Mouse (Mus musculus) kidney, postnatal 0 days (tissue): ENCODE measurements around the gene Dtd1. TPM values are rescaled to one million over a fixed set of nuclear protein-coding genes. Genes with fewer than 3 reads are reported as not detected.

Source experiments
- ATAC-seq: fragments of 200-750 bp; cut with Nextera tagmentation; replicated peaks from 2 replicates; pipeline ENCODE4 v1.8.0; 2017; ENCODE audit warnings: low read depth, moderate number of reproducible peaks, moderate TSS enrichment, moderate library complexity; ENCODE audit not compliant: low FRiP score
- DNase-seq: peaks from one replicate; pipeline ENCODE4 v3.0.0-alpha.2; 2016; ENCODE audit warnings: low spot score
- H3K27ac ChIP-seq: fragments of 300-500 bp; sonication (generic); 2 replicates; pipeline ENCODE4 v1.5.1; 2014; ENCODE audit warnings: mild to moderate bottlenecking
- H3K27me3 ChIP-seq: fragments of 300-500 bp; sonication (generic); 2 replicates; pipeline ENCODE4 v1.6.1; 2014; ENCODE audit warnings: low read length, mixed read lengths; ENCODE audit not compliant: insufficient read depth
- H3K36me3 ChIP-seq: fragments of 300-500 bp; sonication (generic); 2 replicates; pipeline ENCODE4 v1.6.1; 2014; ENCODE audit warnings: low read length, mixed read lengths; ENCODE audit not compliant: insufficient read depth
- H3K4me1 ChIP-seq: fragments of 300-500 bp; sonication (generic); replicated peaks from 2 replicates; pipeline ENCODE4 v1.6.1; 2014; ENCODE audit warnings: antibody characterized with exemption, low read length, mixed read lengths; ENCODE audit not compliant: insufficient read depth
- H3K4me2 ChIP-seq: fragments of 300-500 bp; sonication (generic); 2 replicates; pipeline ENCODE4 v1.6.1; 2014; ENCODE audit warnings: mild to moderate bottlenecking, low read length, moderate library complexity, mixed read lengths
- H3K4me3 ChIP-seq: fragments of 300-500 bp; sonication (generic); replicated peaks from 2 replicates; pipeline ENCODE4 v1.5.1; 2014; ENCODE audit warnings: low read depth, low read length
- H3K9ac ChIP-seq: fragments of 300-500 bp; sonication (generic); 2 replicates; pipeline ENCODE4 v1.6.1; 2014; ENCODE audit warnings: low read depth, low read length
- H3K9me3 ChIP-seq: fragments of 300-500 bp; sonication (generic); replicated peaks from 2 replicates; pipeline ENCODE4 v1.6.1; 2016; ENCODE audit warnings: low read length, inconsistent platforms, mixed read lengths
- CTCF ChIP-seq: IDR thresholded peaks from 2 replicates; pipeline ENCODE4 v1.5.1; 2016; ENCODE audit warnings: antibody characterized with exemption, low read depth, mild to moderate bottlenecking, moderate library complexity
- WGBS: fragments of 180-500 bp; shearing (Covaris S2); extraction: QIAGEN DNeasy Blood & Tissue Kit; methylation state at CpG from one replicate; pipeline ENCODE4 v1.1.7; 2014; 5-methylcytosine and 5-hydroxymethylcytosine counted together
- polyA plus RNA-seq: library from polyadenylated mRNA; unstranded; fragments of >200 nt; fragmentation: Nextera tagmentation; extraction: Ambion mirVana; gene quantifications from 2 replicates; pipeline ENCODE4 v1.2.1, GENCODE M21; 2015

The Dtd1 gene
- polyA plus RNA-seq, 1 experiment from 2014 or later, result 59.9 TPM

- no peaks in the 10 kb centered on the region for H3K9me3 ChIP-seq
- H3K4me2 ChIP-seq, result no peak overlapping the region
- H3K4me3 ChIP-seq, result no peak overlapping the region
- no peak for TF ChIP-seq CTCF
- 0 out of 2 replicates have a peak, but pooled peaks cover 3% of the 10 kb centered on the region for H3K4me1 ChIP-seq
- no peak for DNase-seq
- 60% methylated on average over 4 of the region's 4 CpGs for WGBS
- H3K9ac ChIP-seq, result no peak overlapping the region
- no peaks in the 10 kb centered on the region for H3K27me3 ChIP-seq
- no peak overlapping the region for H3K27ac ChIP-seq
- no peak for ATAC-seq
- H3K36me3 ChIP-seq, result no peaks in the 10 kb centered on the region
Observed at GRCm38 (mm10) chr2:144746046-144746783, 146.5 kb downstream of the Dtd1 start.

- no peaks in the 10 kb centered on the region for H3K9me3 ChIP-seq
- H3K4me3 ChIP-seq, result no peak overlapping the region
- no peaks in the 10 kb centered on the region for H3K27me3 ChIP-seq
- H3K9ac ChIP-seq, result no peak overlapping the region
- H3K36me3 ChIP-seq, result no peaks in the 10 kb centered on the region
- no peaks in the 10 kb centered on the region for H3K4me1 ChIP-seq
- TF ChIP-seq CTCF, result no peak
- ATAC-seq, result no peak
- 66% methylated on average over 6 of the region's 6 CpGs for WGBS
- DNase-seq, result no peak
- no peak overlapping the region for H3K4me2 ChIP-seq
- no peak overlapping the region for H3K27ac ChIP-seq
Observed at GRCm38 (mm10) chr2:144753604-144754003, 153.9 kb downstream of the Dtd1 start.

GRCm38 (mm10) chr2:144755016-144755415, 155.3 kb downstream of the Dtd1 start:
- no peak for TF ChIP-seq CTCF
- WGBS, result 99% methylated on average over 2 of the region's 2 CpGs
- ATAC-seq, result no peak
- H3K27ac ChIP-seq, result no peak overlapping the region
- H3K27me3 ChIP-seq, result no peaks in the 10 kb centered on the region
- no peak overlapping the region for H3K9ac ChIP-seq
- H3K4me1 ChIP-seq, result no peaks in the 10 kb centered on the region
- no peak overlapping the region for H3K4me2 ChIP-seq
- H3K4me3 ChIP-seq, result no peak overlapping the region
- no peaks in the 10 kb centered on the region for H3K9me3 ChIP-seq
- DNase-seq, result no peak
- H3K36me3 ChIP-seq, result no peaks in the 10 kb centered on the region

GRCm38 (mm10) chr2:144760666-144761065, 161.0 kb downstream of the Dtd1 start:
- Histone ChIP-seq H3K4me3 (no peak overlapping the region), H3K27ac (no peak overlapping the region), H3K4me1 (no peaks in the 10 kb centered on the region), H3K9me3 (no peaks in the 10 kb centered on the region), H3K36me3 (no peaks in the 10 kb centered on the region), H3K9ac (no peak overlapping the region), H3K27me3 (no peaks in the 10 kb centered on the region), H3K4me2 (no peak overlapping the region)
- no peak for TF ChIP-seq CTCF
- DNase-seq (no peak), ATAC-seq (no peak)
- 86% methylated on average over 6 of the region's 6 CpGs for WGBS

- DNase-seq (no peak), ATAC-seq (no peak)
- Histone ChIP-seq H3K4me2 (no peak overlapping the region), H3K4me1 (no peaks in the 10 kb centered on the region), H3K27ac (no peak overlapping the region), H3K36me3 (no peaks in the 10 kb centered on the region), H3K9ac (no peak overlapping the region), H3K9me3 (no peaks in the 10 kb centered on the region), H3K4me3 (no peak overlapping the region), H3K27me3 (no peaks in the 10 kb centered on the region)
- WGBS, result 88% methylated on average over 9 of the region's 9 CpGs
- no peak for TF ChIP-seq CTCF
Observed at GRCm38 (mm10) chr2:144763706-144764105, 164.0 kb downstream of the Dtd1 start.

- H3K4me1 ChIP-seq, result no peaks in the 10 kb centered on the region
- no peak for TF ChIP-seq CTCF
- H3K27me3 ChIP-seq, result no peaks in the 10 kb centered on the region
- no peak overlapping the region for H3K4me3 ChIP-seq
- H3K9me3 ChIP-seq, result no peaks in the 10 kb centered on the region
- H3K36me3 ChIP-seq, result no peaks in the 10 kb centered on the region
- H3K4me2 ChIP-seq, result no peak overlapping the region
- DNase-seq (no peak), ATAC-seq (no peak)
- H3K9ac ChIP-seq, result no peak overlapping the region
- 86% methylated on average over 7 of the region's 7 CpGs for WGBS
- H3K27ac ChIP-seq, result no peak overlapping the region
Observed at GRCm38 (mm10) chr2:144764116-144764788, 164.6 kb downstream of the Dtd1 start.
